Mouse (Mus musculus): ENCODE measurements around the gene Snapin.

The Snapin gene

GRCm38 (mm10) chr3:90490696-90491256, at the start of gene Snapin:
Gene Snapin, minus strand, starts transcription at chr3:90491033.
- DNase-seq (ENCODE audit: low spot score) = peak; percentile 96

GRCm38 (mm10) chr3:90537905-90538296, 47.1 kb upstream of the Snapin start:
- DNase-seq (ENCODE audit: low spot score) = no peak

GRCm38 (mm10) chr3:90537141-90537904, 46.5 kb upstream of the Snapin start, which contains the start of gene S100a16:
Gene S100a16, plus strand, starts transcription at chr3:90537254.
- peak; percentile 70 for DNase-seq (ENCODE audit: low spot score)

- no peak for DNase-seq (ENCODE audit: low spot score)
These were observed 44.6 kb upstream of the Snapin start for GRCm38 (mm10) chr3:90535446-90535845.

- DNase-seq (ENCODE audit: low spot score) = no peak
These were observed 40.9 kb upstream of the Snapin start for GRCm38 (mm10) chr3:90531713-90532112.

GRCm38 (mm10) chr3:90527291-90527873, 36.5 kb upstream of the Snapin start:
- no peak for DNase-seq (ENCODE audit: low spot score)

- DNase-seq (ENCODE audit: low spot score) = no peak
These were observed 35.7 kb upstream of the Snapin start, which contains the start of gene S100a14 for GRCm38 (mm10) chr3:90526580-90526979. Gene S100a14, plus strand, starts transcription at chr3:90526856.

- DNase-seq (ENCODE audit: low spot score) = no peak
These were observed 35.2 kb upstream of the Snapin start for GRCm38 (mm10) chr3:90526076-90526475.

GRCm38 (mm10) chr3:90525421-90525820, 34.6 kb upstream of the Snapin start:
- DNase-seq (ENCODE audit: low spot score) = no peak

GRCm38 (mm10) chr3:90517711-90518110, 26.9 kb upstream of the Snapin start:
- DNase-seq (ENCODE audit: low spot score) = no peak

- DNase-seq (ENCODE audit: low spot score) = no peak
These were observed 25.0 kb upstream of the Snapin start for GRCm38 (mm10) chr3:90515789-90516188.

- DNase-seq (ENCODE audit: low spot score) = no peak
These were observed 24.4 kb upstream of the Snapin start for GRCm38 (mm10) chr3:90515242-90515641.

- peak; percentile 63 for DNase-seq (ENCODE audit: low spot score)
These were observed 23.9 kb upstream of the Snapin start for GRCm38 (mm10) chr3:90514691-90515090.

- DNase-seq (ENCODE audit: low spot score) = peak; percentile 66
These were observed 23.2 kb upstream of the Snapin start, which contains the start of the genes S100a1 and S100a13 for GRCm38 (mm10) chr3:90513796-90514590. Gene S100a1, minus strand, starts transcription at chr3:90514392. Gene S100a13, plus strand, starts transcription at chr3:90514435.

GRCm38 (mm10) chr3:90512948-90513642, 22.3 kb upstream of the Snapin start:
- no peak for DNase-seq (ENCODE audit: low spot score)

GRCm38 (mm10) chr3:90512276-90512675, 21.4 kb upstream of the Snapin start:
- DNase-seq (ENCODE audit: low spot score) = no peak

GRCm38 (mm10) chr3:90509747-90510123, 18.9 kb upstream of the Snapin start:
- no peak for DNase-seq (ENCODE audit: low spot score)

GRCm38 (mm10) chr3:90508950-90509746, 18.3 kb upstream of the Snapin start, which contains the start of gene Chtop:
Gene Chtop, minus strand, starts transcription at chr3:90509498.
- DNase-seq (ENCODE audit: low spot score) = peak; percentile 100

GRCm38 (mm10) chr3:90508287-90508949, 17.6 kb upstream of the Snapin start:
- no peak for DNase-seq (ENCODE audit: low spot score)

GRCm38 (mm10) chr3:90506362-90506761, 15.5 kb upstream of the Snapin start:
- DNase-seq (ENCODE audit: low spot score) = no peak

Data from testis, postnatal 10 days (tissue).